Comparison of ENCODE assay signal across 10 mouse cellular contexts in genomic region chr15:103522458-103523099, GRCm38 (mm10). TPM values are rescaled to one million over a fixed set of nuclear protein-coding genes. Genes with fewer than 3 reads are reported as not detected.
DNase-seq lines count a peak whose midpoint lies in the region.
"Had no signal": no experiment of that assay in that cellular context is flagged by ENCODE, and none has a peak within 500 bp of the region (broad histone marks: within the 10 kb centered on the region; RNA-seq: fewer than 3 reads in every experiment).

No protein-coding gene starts in this region.

- peak; percentile 63 to 67 for DNase-seq in cerebellum, postnatal 14 days
- no peak for DNase-seq in cerebellum, adult 8-10 months
- peak; percentile 60 to 80 for DNase-seq in right cerebral cortex, postnatal 10 days (ENCODE audit: low spot score in 2 of 2)
- DNase-seq in right cerebral cortex, postnatal 14 days: no peak
- peak; percentile 26 for DNase-seq in lung, postnatal 10 days
- no peak for DNase-seq in ovary, adult 18-20 months (ENCODE audit: low spot score)
- no peak for DNase-seq in heart, embryonic 10.5 days (ENCODE audit: low spot score)
- DNase-seq in T-cell, adult 2 months (ENCODE audit: low spot score): no peak
- DNase-seq: liver, postnatal 0 days had no signal

- H3K9me3 ChIP-seq in heart, embryonic 10.5 days: no peaks in the 10 kb centered on the region

- H3K27me3 ChIP-seq in heart, embryonic 10.5 days (ENCODE audit: insufficient read depth, poor library complexity, severe bottlenecking): no peaks in the 10 kb centered on the region

- 64% methylated on average over 3 of the region's 3 CpGs for WGBS in heart, embryonic 10.5 days

- H3K4me1 ChIP-seq in heart, embryonic 10.5 days: peaks cover 22% of the 10 kb centered on the region

- no peak overlapping the region for H3K27ac ChIP-seq in heart, embryonic 10.5 days

- no peaks in the 10 kb centered on the region for H3K36me3 ChIP-seq in heart, embryonic 10.5 days

- no peak overlapping the region for H3K4me3 ChIP-seq in heart, embryonic 10.5 days

RNA-seq across cellular contexts. Expression of gene Ppp1r1a, which starts 15.2 kb away (rescaled TPM):
- polyA plus RNA-seq in heart, embryonic 10.5 days (2016; fragmentation: Nextera tagmentation; extraction: Ambion mirVana): 57.4 and 77.3 TPM in 2 replicates

RNA-seq across cellular contexts. Expression of gene Pde1b, which starts 19.7 kb away (rescaled TPM):
- 3.8 and 4.4 TPM in 2 replicates for polyA plus RNA-seq in heart, embryonic 10.5 days (2016; fragmentation: Nextera tagmentation; extraction: Ambion mirVana)

RNA-seq across cellular contexts. Expression of gene Glycam1, which starts 42.3 kb away (rescaled TPM):
- polyA plus RNA-seq in heart, embryonic 10.5 days (2016; fragmentation: Nextera tagmentation; extraction: Ambion mirVana): not detected in 2 replicates
- polyA plus RNA-seq: liver, postnatal 0 days; stomach, embryonic 16.5 days had no signal

Comparison
In these comparisons a context has a peak if more than half of its experiments do, and no peak if none do; other contexts are left out.
1. DNase-seq: peak in cerebellum, postnatal 14 days (2 of 2), right cerebral cortex, postnatal 10 days (2 of 2) and lung, postnatal 10 days (single experiment); none in cerebellum, adult 8-10 months (single experiment), right cerebral cortex, postnatal 14 days (single experiment), ovary, adult 18-20 months (single experiment), heart, embryonic 10.5 days (single experiment) and T-cell, adult 2 months (single experiment).